Mouse (Mus musculus): ENCODE results near the gene Tfe3. TPM values are rescaled to one million over a fixed set of nuclear protein-coding genes. Genes with fewer than 3 reads are reported as not detected.

Tfe3 gene
- polyA plus RNA-seq, 1 experiment from 2014 or later, result 14.5 TPM

DNA sequence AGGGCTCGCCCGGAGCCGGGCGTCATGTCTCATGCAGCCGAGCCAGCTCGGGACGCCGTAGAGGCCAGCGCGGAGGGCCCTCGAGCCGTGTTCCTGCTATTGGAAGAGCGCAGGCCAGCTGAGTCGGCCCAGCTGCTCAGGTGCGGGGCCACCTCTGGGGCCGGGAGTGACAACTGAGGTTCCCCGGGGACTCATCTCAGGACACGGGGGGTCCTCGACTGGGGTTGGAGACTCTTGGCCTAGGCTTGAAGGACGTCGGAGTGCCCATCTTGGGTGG, 499 bp downstream of the Tfe3 start:
- Histone ChIP-seq H3K27ac (replicated peaks in 1 of 2; ENCODE audit: control insufficient read depth in 1 of 2, insufficient read depth in 1 of 2, low read depth in 2 of 2, low read length in 2 of 2) (peak overlapping the region; percentile 64 to 81), H3K9ac (ENCODE audit: low read length) (peak overlapping the region; percentile 84), H3K27me3 (ENCODE audit: control insufficient read depth, insufficient read depth, low read length) (no peaks in the 10 kb centered on the region), H3K4me2 (ENCODE audit: low read length) (peak overlapping the region; percentile 73), H3K36me3 (ENCODE audit: control insufficient read depth, insufficient read depth, low read length) (peaks cover 17% of the 10 kb centered on the region; the same call in 1 of the 2 replicates), H3K4me1 (ENCODE audit: control insufficient read depth in 2 of 2, insufficient read depth in 2 of 2, low read length in 2 of 2) (peaks cover 2 to 20% of the 10 kb centered on the region in 2 experiments; a peak in 3 of 4 replicates), H3K9me3 (ENCODE audit: control insufficient read depth, low read length) (no peaks in the 10 kb centered on the region), H3K4me3 (ENCODE audit: control insufficient read depth in 1 of 2, insufficient read depth in 1 of 2, low read depth in 1 of 2, low read length in 2 of 2) (peak overlapping the region; percentile 66 to 89)
- WGBS, result 18% methylated on average over 21 of the region's 21 CpGs
- ATAC-seq (ENCODE audit: insufficient number of reproducible peaks, insufficient read depth, low FRiP score, low read depth), result peak; percentile 8; the same call in 1 of the 2 replicates

DNA sequence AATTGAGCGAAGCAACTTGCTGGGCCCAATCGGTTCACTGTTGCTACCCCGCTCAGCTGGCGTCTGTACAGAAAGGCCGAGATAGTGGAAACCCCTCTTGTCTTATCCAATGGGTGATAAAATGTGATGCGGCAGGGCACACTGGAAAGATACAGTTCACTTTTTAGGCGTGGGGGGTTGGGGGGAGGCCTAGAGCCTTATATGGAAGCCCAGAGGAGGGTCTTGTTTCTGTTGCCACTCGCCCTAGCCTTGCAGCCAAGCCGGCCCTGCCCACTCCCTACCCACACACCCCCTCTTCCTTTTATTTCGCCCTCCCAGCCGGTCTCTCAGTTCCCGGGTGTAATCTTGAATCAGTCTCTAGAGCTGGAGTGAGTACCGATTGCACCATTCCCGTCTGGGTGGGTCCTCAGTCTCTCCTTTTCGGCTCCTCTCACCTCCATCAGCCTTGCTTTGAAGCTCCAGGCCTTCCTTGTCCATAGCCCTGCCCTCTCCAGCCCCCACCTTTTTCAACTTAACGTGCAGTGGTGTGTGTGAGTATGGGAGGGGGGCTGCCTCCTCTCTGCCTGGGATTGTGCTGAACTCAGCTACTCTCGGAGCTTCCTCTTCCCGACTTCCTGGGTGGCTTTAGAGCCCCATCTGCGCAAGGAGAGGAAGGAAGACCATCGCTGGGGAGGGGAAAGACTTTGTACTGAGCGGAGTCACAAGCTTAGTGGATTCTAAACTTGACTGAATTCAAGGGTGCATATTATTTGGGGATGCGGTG, 1.5 kb downstream of the Tfe3 start:
- Histone ChIP-seq H3K27ac (replicated peaks in 1 of 2; ENCODE audit: control insufficient read depth in 1 of 2, insufficient read depth in 1 of 2, low read depth in 2 of 2, low read length in 2 of 2) (peak overlapping the region; percentile 21 to 64; a peak in 3 of 4 replicates), H3K36me3 (ENCODE audit: control insufficient read depth, insufficient read depth, low read length) (peaks cover 27% of the 10 kb centered on the region; the same call in 1 of the 2 replicates), H3K4me3 (ENCODE audit: control insufficient read depth in 1 of 2, insufficient read depth in 1 of 2, low read depth in 1 of 2, low read length in 2 of 2) (peak overlapping the region; percentile 66 to 89), H3K9me3 (ENCODE audit: control insufficient read depth, low read length) (no peaks in the 10 kb centered on the region), H3K4me1 (ENCODE audit: control insufficient read depth in 2 of 2, insufficient read depth in 2 of 2, low read length in 2 of 2) (peaks cover 2 to 20% of the 10 kb centered on the region in 2 experiments; a peak in 3 of 4 replicates), H3K4me2 (ENCODE audit: low read length) (peak overlapping the region; percentile 73), H3K9ac (ENCODE audit: low read length) (peak overlapping the region; percentile 84), H3K27me3 (ENCODE audit: control insufficient read depth, insufficient read depth, low read length) (no peaks in the 10 kb centered on the region)
- ATAC-seq (ENCODE audit: insufficient number of reproducible peaks, insufficient read depth, low FRiP score, low read depth), result no peak
- WGBS, result 13% methylated on average over 22 of the region's 22 CpGs

DNA sequence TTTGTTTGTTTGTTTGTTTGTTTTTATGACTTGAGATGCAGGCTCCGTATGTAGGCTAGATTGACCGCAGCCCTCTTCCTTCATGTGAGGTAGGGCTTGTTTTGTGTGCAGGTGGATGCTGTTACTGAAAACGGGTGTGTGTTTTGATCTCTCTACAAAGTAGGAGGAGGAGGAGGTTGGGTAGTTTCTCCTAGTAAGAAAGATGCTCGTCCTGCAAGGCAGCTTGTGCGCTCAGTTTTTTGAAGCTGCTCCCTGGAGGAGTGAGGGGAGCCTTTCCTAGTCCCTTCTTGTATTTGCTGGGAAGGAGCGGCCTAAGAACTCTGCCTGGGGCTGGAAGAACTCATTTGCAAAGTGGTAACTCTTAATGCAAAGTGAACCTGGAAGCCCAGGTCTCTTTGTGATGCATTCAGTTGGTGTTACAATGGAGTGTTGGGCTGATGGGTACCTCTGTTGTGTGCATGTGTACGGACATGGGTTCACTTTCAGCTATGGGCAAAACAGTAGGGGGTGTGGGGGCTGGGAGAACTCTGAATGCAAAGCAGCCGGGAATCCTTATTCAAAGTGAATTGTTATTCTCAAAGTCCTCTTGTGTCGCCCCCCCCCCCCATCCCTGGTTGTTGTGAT, 2.4 kb downstream of the Tfe3 start:
- 19% methylated on average over 9 of the region's 9 CpGs for WGBS
- Histone ChIP-seq H3K9me3 (ENCODE audit: control insufficient read depth, low read length) (no peaks in the 10 kb centered on the region), H3K9ac (ENCODE audit: low read length) (peak overlapping the region; percentile 84; the same call in 1 of the 2 replicates), H3K27ac (replicated peaks in 1 of 2; ENCODE audit: control insufficient read depth in 1 of 2, insufficient read depth in 1 of 2, low read depth in 2 of 2, low read length in 2 of 2) (no peak overlapping the region; a peak in 1 of 4 replicates), H3K4me2 (ENCODE audit: low read length) (peak overlapping the region; percentile 73), H3K4me3 (ENCODE audit: control insufficient read depth in 1 of 2, insufficient read depth in 1 of 2, low read depth in 1 of 2, low read length in 2 of 2) (peak overlapping the region; percentile 66 to 89), H3K36me3 (ENCODE audit: control insufficient read depth, insufficient read depth, low read length) (peaks cover 36% of the 10 kb centered on the region), H3K4me1 (ENCODE audit: control insufficient read depth in 2 of 2, insufficient read depth in 2 of 2, low read length in 2 of 2) (peaks cover 2 to 20% of the 10 kb centered on the region in 2 experiments; a peak in 3 of 4 replicates), H3K27me3 (ENCODE audit: control insufficient read depth, insufficient read depth, low read length) (no peaks in the 10 kb centered on the region)
- no peak for ATAC-seq (ENCODE audit: insufficient number of reproducible peaks, insufficient read depth, low FRiP score, low read depth)

DNA sequence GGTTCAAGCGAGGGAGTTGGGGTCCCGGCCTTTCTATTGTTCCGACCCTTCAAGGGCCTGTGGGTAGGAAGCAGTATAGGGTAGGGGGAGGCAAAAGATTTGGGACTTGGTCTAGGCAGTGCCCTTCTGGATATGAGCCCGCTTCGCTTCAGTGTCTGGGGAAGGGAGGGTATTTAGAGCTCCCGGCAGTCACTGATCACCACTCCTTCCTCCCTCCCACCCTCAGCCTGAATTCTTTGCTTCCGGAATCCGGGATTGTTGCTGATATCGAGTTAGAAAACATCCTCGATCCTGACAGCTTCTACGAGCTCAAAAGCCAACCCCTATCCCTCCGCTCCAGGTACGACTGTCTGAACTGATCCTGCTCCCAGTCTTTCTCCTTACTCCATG, 2.9 kb downstream of the Tfe3 start:
- H3K4me1 ChIP-seq (ENCODE audit: control insufficient read depth in 2 of 2, insufficient read depth in 2 of 2, low read length in 2 of 2), result peaks cover 2 to 20% of the 10 kb centered on the region in 2 experiments; a peak in 3 of 4 replicates
- 19% methylated on average over 13 of the region's 13 CpGs for WGBS
- peak overlapping the region; percentile 73 for H3K4me2 ChIP-seq (ENCODE audit: low read length)
- peak overlapping the region in 1 of 2 experiments; percentile 47; a peak in 2 of 4 replicates for H3K27ac ChIP-seq (replicated peaks in 1 of 2; ENCODE audit: control insufficient read depth in 1 of 2, insufficient read depth in 1 of 2, low read depth in 2 of 2, low read length in 2 of 2)
- peak overlapping the region; percentile 46 for H3K9ac ChIP-seq (ENCODE audit: low read length)
- H3K27me3 ChIP-seq (ENCODE audit: control insufficient read depth, insufficient read depth, low read length), result no peaks in the 10 kb centered on the region
- H3K36me3 ChIP-seq (ENCODE audit: control insufficient read depth, insufficient read depth, low read length), result peaks cover 36% of the 10 kb centered on the region
- H3K4me3 ChIP-seq (ENCODE audit: control insufficient read depth in 1 of 2, insufficient read depth in 1 of 2, low read depth in 1 of 2, low read length in 2 of 2), result peak overlapping the region; percentile 39 to 66
- no peak for ATAC-seq (ENCODE audit: insufficient number of reproducible peaks, insufficient read depth, low FRiP score, low read depth)
- no peaks in the 10 kb centered on the region for H3K9me3 ChIP-seq (ENCODE audit: control insufficient read depth, low read length)

DNA sequence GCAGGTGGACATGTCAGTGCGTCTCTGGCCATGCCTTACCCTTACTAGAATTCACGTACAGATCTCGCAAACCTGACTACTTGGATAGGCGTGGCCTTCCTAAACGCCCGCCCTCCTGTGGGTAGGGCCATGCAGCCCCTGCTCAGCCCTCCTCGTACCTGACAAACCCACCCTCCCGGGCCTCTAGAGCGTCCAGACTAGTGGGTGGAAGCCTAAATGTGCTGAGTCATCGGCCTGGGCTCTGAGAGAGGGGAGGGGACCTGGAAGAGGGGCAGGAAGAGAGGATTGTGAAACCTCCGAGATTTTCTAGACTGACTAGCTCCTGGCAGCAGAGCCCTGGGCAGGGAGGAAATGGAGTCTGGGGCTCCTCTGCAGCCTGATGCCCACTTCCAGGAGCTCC, 3.4 kb downstream of the Tfe3 start:
- 8% methylated on average over 11 of the region's 11 CpGs for WGBS
- Histone ChIP-seq H3K36me3 (ENCODE audit: control insufficient read depth, insufficient read depth, low read length) (peaks cover 40% of the 10 kb centered on the region), H3K4me2 (ENCODE audit: low read length) (peak overlapping the region; percentile 73), H3K9me3 (ENCODE audit: control insufficient read depth, low read length) (no peaks in the 10 kb centered on the region), H3K4me1 (ENCODE audit: control insufficient read depth in 2 of 2, insufficient read depth in 2 of 2, low read length in 2 of 2) (peaks cover 2 to 20% of the 10 kb centered on the region in 2 experiments; a peak in 3 of 4 replicates), H3K27me3 (ENCODE audit: control insufficient read depth, insufficient read depth, low read length) (no peaks in the 10 kb centered on the region), H3K4me3 (ENCODE audit: control insufficient read depth in 1 of 2, insufficient read depth in 1 of 2, low read depth in 1 of 2, low read length in 2 of 2) (peak overlapping the region; percentile 39 to 66), H3K9ac (ENCODE audit: low read length) (peak overlapping the region; percentile 46), H3K27ac (replicated peaks in 1 of 2; ENCODE audit: control insufficient read depth in 1 of 2, insufficient read depth in 1 of 2, low read depth in 2 of 2, low read length in 2 of 2) (peak overlapping the region; percentile 20 to 47; a peak in 1 of 4 replicates)
- ATAC-seq (ENCODE audit: insufficient number of reproducible peaks, insufficient read depth, low FRiP score, low read depth), result peak; percentile 32; the same call in 1 of the 2 replicates

DNA sequence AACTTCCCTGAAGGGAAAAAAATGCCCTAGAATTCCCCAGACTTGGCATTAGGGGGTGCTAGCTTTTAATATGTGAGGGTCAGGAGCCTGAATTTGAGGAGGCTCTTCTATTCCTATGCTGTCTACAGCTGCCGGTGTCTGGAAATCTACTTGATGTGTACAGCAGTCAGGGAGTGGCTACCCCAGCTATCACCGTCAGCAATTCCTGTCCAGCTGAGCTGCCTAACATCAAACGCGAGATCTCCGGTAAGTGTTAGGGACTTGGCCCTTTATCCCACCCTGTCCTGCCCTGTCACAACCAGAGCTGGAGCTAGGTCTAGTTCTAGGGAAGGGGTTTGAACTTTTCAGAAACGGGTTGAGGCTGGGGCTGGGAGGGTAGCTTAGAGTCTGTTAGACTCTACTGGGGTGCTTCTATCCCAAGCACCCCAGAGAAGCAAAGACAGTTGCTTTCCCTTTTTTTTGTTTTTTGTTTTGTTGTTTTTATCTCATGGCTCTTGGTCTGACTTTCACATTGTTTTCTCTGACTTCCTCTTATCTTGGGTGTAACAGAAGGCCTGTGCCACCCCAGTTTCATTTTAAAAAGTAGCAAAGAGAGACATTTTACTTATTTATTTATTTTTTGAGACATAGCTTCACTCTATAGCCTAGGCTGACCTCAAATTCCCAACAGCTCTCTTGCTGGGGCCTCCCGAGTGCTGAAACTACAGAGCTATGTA, 7.1 kb downstream of the Tfe3 start:
- Histone ChIP-seq H3K36me3 (ENCODE audit: control insufficient read depth, insufficient read depth, low read length) (peaks cover 72% of the 10 kb centered on the region), H3K4me1 (ENCODE audit: control insufficient read depth in 2 of 2, insufficient read depth in 2 of 2, low read length in 2 of 2) (peaks cover 2 to 17% of the 10 kb centered on the region in 2 experiments; a peak in 3 of 4 replicates), H3K27ac (replicated peaks in 1 of 2; ENCODE audit: control insufficient read depth in 1 of 2, insufficient read depth in 1 of 2, low read depth in 2 of 2, low read length in 2 of 2) (no peak overlapping the region), H3K4me2 (ENCODE audit: low read length) (no peak overlapping the region), H3K9ac (ENCODE audit: low read length) (no peak overlapping the region), H3K4me3 (ENCODE audit: control insufficient read depth in 1 of 2, insufficient read depth in 1 of 2, low read depth in 1 of 2, low read length in 2 of 2) (no peak overlapping the region), H3K9me3 (ENCODE audit: control insufficient read depth, low read length) (no peaks in the 10 kb centered on the region), H3K27me3 (ENCODE audit: control insufficient read depth, insufficient read depth, low read length) (no peaks in the 10 kb centered on the region)
- 77% methylated on average over 7 of the region's 7 CpGs for WGBS
- ATAC-seq (ENCODE audit: insufficient number of reproducible peaks, insufficient read depth, low FRiP score, low read depth), result no peak

DNA sequence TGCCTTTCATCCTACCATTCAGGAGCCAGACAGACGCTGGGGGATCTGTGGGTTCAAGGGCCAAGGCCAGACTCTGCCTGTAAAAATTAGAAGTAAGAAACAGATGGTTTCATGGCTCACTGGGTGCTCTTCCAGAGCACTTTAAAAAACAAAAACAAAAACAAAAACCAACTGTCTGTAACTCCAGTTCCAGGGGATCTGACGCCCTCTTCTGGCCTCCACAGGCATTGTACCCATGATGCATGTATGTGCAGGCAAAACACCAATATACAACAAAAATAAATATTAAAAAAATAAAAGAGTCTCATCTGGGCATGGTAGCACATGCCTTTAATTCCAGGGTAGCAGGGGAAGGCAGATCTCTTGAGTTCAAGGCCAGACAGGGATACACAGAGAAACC, 10.4 kb downstream of the Tfe3 start:
- H3K4me2 ChIP-seq (ENCODE audit: low read length), result no peak overlapping the region
- H3K9ac ChIP-seq (ENCODE audit: low read length), result no peak overlapping the region
- H3K27me3 ChIP-seq (ENCODE audit: control insufficient read depth, insufficient read depth, low read length), result no peaks in the 10 kb centered on the region
- H3K4me3 ChIP-seq (ENCODE audit: control insufficient read depth in 1 of 2, insufficient read depth in 1 of 2, low read depth in 1 of 2, low read length in 2 of 2), result no peak overlapping the region
- no peaks in the 10 kb centered on the region for H3K4me1 ChIP-seq (ENCODE audit: control insufficient read depth in 2 of 2, insufficient read depth in 2 of 2, low read length in 2 of 2)
- H3K36me3 ChIP-seq (ENCODE audit: control insufficient read depth, insufficient read depth, low read length), result peaks cover 58% of the 10 kb centered on the region
- no peaks in the 10 kb centered on the region for H3K9me3 ChIP-seq (ENCODE audit: control insufficient read depth, low read length)
- no peak for ATAC-seq (ENCODE audit: insufficient number of reproducible peaks, insufficient read depth, low FRiP score, low read depth)
- no peak overlapping the region for H3K27ac ChIP-seq (replicated peaks in 1 of 2; ENCODE audit: control insufficient read depth in 1 of 2, insufficient read depth in 1 of 2, low read depth in 2 of 2, low read length in 2 of 2)
- 49% methylated on average over 2 of the region's 2 CpGs for WGBS
